In the genomic region with DNA sequence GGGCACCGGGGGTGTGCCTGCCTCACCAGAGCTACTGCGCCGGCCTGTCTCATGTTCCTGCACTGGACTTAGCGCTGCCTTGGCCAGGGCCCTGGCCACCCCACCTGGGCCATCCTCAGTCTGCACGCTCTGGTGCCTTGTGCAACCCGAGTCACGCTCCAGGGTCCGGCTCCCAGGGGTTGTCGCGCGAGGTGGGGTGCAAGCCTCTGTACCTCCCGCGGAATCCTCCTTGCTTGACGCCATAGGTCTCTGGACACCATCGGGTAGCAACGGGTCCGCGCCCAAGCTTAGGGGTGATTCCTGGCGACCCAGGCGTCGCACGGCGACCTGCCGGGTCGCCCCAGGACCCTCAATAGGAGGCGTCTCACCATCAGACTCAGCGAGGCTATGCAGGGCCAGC, we compare ENCODE assay signal across 8 mouse cellular contexts. TPM values are rescaled to one million over a fixed set of nuclear protein-coding genes. Genes with fewer than 3 reads are reported as not detected.
DNase-seq lines count a peak whose midpoint lies in the region; ATAC-seq and TF ChIP-seq lines count a peak whose summit lies in the region.

No protein-coding gene starts in this region.

- TF ChIP-seq POLR2A in cerebellum, adult 2 months (IDR thresholded peaks at IDR 0.05; ENCODE audit: borderline replicate concordance, insufficient read depth, low read length), result no peak
- no peak for TF ChIP-seq POLR2A in lung, adult 2 months (IDR thresholded peaks at IDR 0.05; ENCODE audit: borderline replicate concordance, extremely low read depth, low read depth, low read length)

- peak overlapping the region; percentile 75 for H3K4me2 ChIP-seq in lung, embryonic 15.5 days
- H3K4me2 ChIP-seq in hindbrain, embryonic 15.5 days, result peak overlapping the region; percentile 51; the same call in 1 of the 2 replicates
- no peak overlapping the region for H3K4me2 ChIP-seq in midbrain, embryonic 14.5 days (ENCODE audit: low read length)

- peak in 1 of 2 experiments; percentile 36 for DNase-seq in cerebellum, adult 2 months
- no peak for DNase-seq in lung, adult 2 months
- no peak for DNase-seq in midbrain, embryonic 14.5 days
- no peak for DNase-seq in right cerebral cortex, postnatal 36 days (ENCODE audit: low spot score in 2 of 2)
- no peak for DNase-seq in urinary bladder, postnatal 25 days (ENCODE audit: low spot score)

- H3K9ac ChIP-seq in lung, embryonic 15.5 days, result 0 out of 2 replicates have a peak overlapping the region, but pooled peaks have one; percentile 36
- H3K9ac ChIP-seq in hindbrain, embryonic 15.5 days, result no peak overlapping the region
- H3K9ac ChIP-seq in midbrain, embryonic 14.5 days (replicated peaks; ENCODE audit: low read length), result no peak overlapping the region

- H3K27me3 ChIP-seq in cerebellum, adult 2 months (ENCODE audit: control insufficient read depth, insufficient read depth, low read length), result no peaks in the 10 kb centered on the region
- H3K27me3 ChIP-seq in lung, embryonic 15.5 days, result peaks cover 54% of the 10 kb centered on the region
- H3K27me3 ChIP-seq in hindbrain, embryonic 15.5 days, result peaks cover 17% of the 10 kb centered on the region; the same call in 1 of the 2 replicates
- peaks cover 34% of the 10 kb centered on the region for H3K27me3 ChIP-seq in midbrain, embryonic 14.5 days (ENCODE audit: control insufficient read depth, insufficient read depth, low read length)

- ATAC-seq in cerebellum, adult (ENCODE audit: insufficient number of reproducible peaks, low FRiP score, low TSS enrichment), result no peak
- ATAC-seq in lung, embryonic 15.5 days (ENCODE audit: borderline replicate concordance, extremely low read depth, low FRiP score, low TSS enrichment), result no peak
- 0 out of 2 replicates have a peak, but pooled peaks have one; percentile 16 for ATAC-seq in hindbrain, embryonic 15.5 days (ENCODE audit: low FRiP score, low read depth)
- no peak for ATAC-seq in midbrain, embryonic 14.5 days (ENCODE audit: low FRiP score, low TSS enrichment)

- peak overlapping the region; percentile 55 for H3K4me3 ChIP-seq in cerebellum, adult 2 months (replicated peaks; ENCODE audit: insufficient read depth, low read depth, low read length)
- peak overlapping the region; percentile 43 for H3K4me3 ChIP-seq in lung, embryonic 15.5 days
- H3K4me3 ChIP-seq in lung, adult 2 months (replicated peaks; ENCODE audit: extremely low read depth, low read depth, low read length), result no peak overlapping the region
- no peak overlapping the region for H3K4me3 ChIP-seq in hindbrain, embryonic 15.5 days
- peak overlapping the region; percentile 15; the same call in 1 of the 2 replicates for H3K4me3 ChIP-seq in midbrain, embryonic 14.5 days (replicated peaks; ENCODE audit: low read depth, low read length)

- peaks cover 34% of the 10 kb centered on the region for H3K4me1 ChIP-seq in cerebellum, adult 2 months (ENCODE audit: control insufficient read depth, insufficient read depth, low read length)
- peaks cover 22% of the 10 kb centered on the region for H3K4me1 ChIP-seq in lung, embryonic 15.5 days
- peaks cover 5% of the 10 kb centered on the region; the same call in 1 of the 2 replicates for H3K4me1 ChIP-seq in lung, adult 2 months (ENCODE audit: control insufficient read depth, insufficient read depth, low read length)
- H3K4me1 ChIP-seq in hindbrain, embryonic 15.5 days (replicated peaks), result peaks cover 13% of the 10 kb centered on the region
- H3K4me1 ChIP-seq in midbrain, embryonic 14.5 days (ENCODE audit: control insufficient read depth, insufficient read depth, low read length), result 0 out of 2 replicates have a peak, but pooled peaks cover 6% of the 10 kb centered on the region

- WGBS in cerebellum, adult 2 months, result 40% methylated on average over 27 of the region's 27 CpGs
- WGBS in lung, embryonic 15.5 days, result 17% methylated on average over 27 of the region's 27 CpGs
- 36% methylated on average over 27 of the region's 27 CpGs for WGBS in lung, adult 2 months
- 22% methylated on average over 27 of the region's 27 CpGs for WGBS in hindbrain, embryonic 15.5 days
- 23% methylated on average over 27 of the region's 27 CpGs for WGBS in midbrain, embryonic 14.5 days

- H3K27ac ChIP-seq in cerebellum, adult 2 months (ENCODE audit: insufficient read depth, low read length), result peak overlapping the region; percentile 90
- H3K27ac ChIP-seq in lung, embryonic 15.5 days, result no peak overlapping the region
- no peak overlapping the region for H3K27ac ChIP-seq in hindbrain, embryonic 15.5 days (replicated peaks)
- H3K27ac ChIP-seq in midbrain, embryonic 14.5 days (replicated peaks; ENCODE audit: low read depth, low read length), result no peak overlapping the region

- no peaks in the 10 kb centered on the region; the same call in 1 of the 2 replicates for H3K36me3 ChIP-seq in lung, embryonic 15.5 days
- peaks cover 66% of the 10 kb centered on the region for H3K36me3 ChIP-seq in hindbrain, embryonic 15.5 days
- peaks cover 73% of the 10 kb centered on the region for H3K36me3 ChIP-seq in midbrain, embryonic 14.5 days (ENCODE audit: control insufficient read depth, insufficient read depth, low read length)

- H3K9me3 ChIP-seq in lung, embryonic 15.5 days, result no peaks in the 10 kb centered on the region
- H3K9me3 ChIP-seq in hindbrain, embryonic 15.5 days, result no peaks in the 10 kb centered on the region
- no peaks in the 10 kb centered on the region for H3K9me3 ChIP-seq in midbrain, embryonic 14.5 days (ENCODE audit: control insufficient read depth, low read length)

- no peak for TF ChIP-seq CTCF in cerebellum, adult 2 months (IDR thresholded peaks at IDR 0.05; ENCODE audit: borderline replicate concordance, insufficient read depth, low read depth, low read length)
- no peak for TF ChIP-seq CTCF in lung, adult 2 months (IDR thresholded peaks at IDR 0.05; ENCODE audit: insufficient read depth, low read length)

RNA-seq across cellular contexts. Expression of a gene that starts 4.0 kb away (rescaled TPM):
- 9.1 and 10.5 TPM in 2 replicates for polyA plus RNA-seq in cerebellum, adult 2 months (2012; rRNA removed)
- polyA plus RNA-seq in lung, embryonic 15.5 days (2015; fragmentation: Nextera tagmentation; extraction: Ambion mirVana), result 14.8 and 15.4 TPM in 2 replicates
- polyA plus RNA-seq in lung, adult 2 months (2012; rRNA removed), result 19.6 and 26.7 TPM in 2 replicates
- 5.7 and 7.3 TPM in 2 replicates for polyA plus RNA-seq in hindbrain, embryonic 15.5 days (2015; fragmentation: Nextera tagmentation; extraction: Ambion mirVana)
- polyA plus RNA-seq in midbrain, embryonic 14.5 days (2014; fragmentation: Nextera tagmentation; extraction: Ambion mirVana), result 4.0 and 5.4 TPM in 2 replicates

RNA-seq across cellular contexts. Expression of a gene that starts 10.7 kb away (rescaled TPM):
- polyA plus RNA-seq in cerebellum, adult 2 months (2012; rRNA removed), result 0.31 and 0.41 TPM in 2 replicates
- polyA plus RNA-seq in lung, embryonic 15.5 days (2015; fragmentation: Nextera tagmentation; extraction: Ambion mirVana), result 1.6 and 3.1 TPM in 2 replicates
- polyA plus RNA-seq in lung, adult 2 months (2012; rRNA removed), result 0.14 and 0.23 TPM in 2 replicates
- polyA plus RNA-seq in hindbrain, embryonic 15.5 days (2015; fragmentation: Nextera tagmentation; extraction: Ambion mirVana), result 0.64 TPM in 2 replicates
- polyA plus RNA-seq in midbrain, embryonic 14.5 days (2014; fragmentation: Nextera tagmentation; extraction: Ambion mirVana), result 0.19 and 0.63 TPM in 2 replicates

RNA-seq across cellular contexts. Expression of a gene that starts 18.7 kb away (rescaled TPM):
- polyA plus RNA-seq in cerebellum, adult 2 months (2012; rRNA removed), result 88.2 and 95.2 TPM in 2 replicates
- 34.9 and 35.7 TPM in 2 replicates for polyA plus RNA-seq in lung, embryonic 15.5 days (2015; fragmentation: Nextera tagmentation; extraction: Ambion mirVana)
- 65.8 and 75.3 TPM in 2 replicates for polyA plus RNA-seq in lung, adult 2 months (2012; rRNA removed)
- 36.4 and 40.3 TPM in 2 replicates for polyA plus RNA-seq in hindbrain, embryonic 15.5 days (2015; fragmentation: Nextera tagmentation; extraction: Ambion mirVana)
- polyA plus RNA-seq in midbrain, embryonic 14.5 days (2014; fragmentation: Nextera tagmentation; extraction: Ambion mirVana), result 22.4 and 25.9 TPM in 2 replicates

RNA-seq across cellular contexts. Expression of a gene that starts 24.8 kb away (rescaled TPM):
- 115 and 129 TPM in 2 replicates for polyA plus RNA-seq in cerebellum, adult 2 months (2012; rRNA removed)
- 0.49 TPM in 2 replicates for polyA plus RNA-seq in lung, embryonic 15.5 days (2015; fragmentation: Nextera tagmentation; extraction: Ambion mirVana)
- 0.34 and 0.41 TPM in 2 replicates for polyA plus RNA-seq in lung, adult 2 months (2012; rRNA removed)
- polyA plus RNA-seq in hindbrain, embryonic 15.5 days (2015; fragmentation: Nextera tagmentation; extraction: Ambion mirVana), result 72.4 and 81.1 TPM in 2 replicates
- 69.5 and 69.9 TPM in 2 replicates for polyA plus RNA-seq in midbrain, embryonic 14.5 days (2014; fragmentation: Nextera tagmentation; extraction: Ambion mirVana)

RNA-seq across cellular contexts. Expression of a gene that starts 34.4 kb away (rescaled TPM):
- 6.8 and 7.9 TPM in 2 replicates for polyA plus RNA-seq in cerebellum, adult 2 months (2012; rRNA removed)
- 0.12 and 0.13 TPM in 2 replicates for polyA plus RNA-seq in lung, embryonic 15.5 days (2015; fragmentation: Nextera tagmentation; extraction: Ambion mirVana)
- polyA plus RNA-seq in lung, adult 2 months (2012; rRNA removed), result not detected in 2 replicates
- 2.8 and 3.5 TPM in 2 replicates for polyA plus RNA-seq in hindbrain, embryonic 15.5 days (2015; fragmentation: Nextera tagmentation; extraction: Ambion mirVana)
- polyA plus RNA-seq in midbrain, embryonic 14.5 days (2014; fragmentation: Nextera tagmentation; extraction: Ambion mirVana), result 0.99 and 1.4 TPM in 2 replicates

Comparison
In these comparisons a context has a peak if more than half of its experiments do, and no peak if none do; other contexts are left out.
1. H3K4me3 ChIP-seq: peak in cerebellum, adult 2 months (single experiment), lung, embryonic 15.5 days (single experiment) and midbrain, embryonic 14.5 days (single experiment); none in lung, adult 2 months (single experiment) and hindbrain, embryonic 15.5 days (single experiment).